Mouse (Mus musculus) 3134 (cell line): ENCODE results near the gene Uts2b.
A peak's percentile ranks its signal among the peaks of the same experiment; 100 is the strongest.
"Not testable (repeated sequence)": the region's sequence is repeated elsewhere in the genome, so short reads cannot be mapped to it uniquely, and the experiment has no call there.

ENCODE experiments used
- DNase-seq: peaks from one replicate; pipeline ENCODE4 v3.0.0-alpha.2; 2011; ENCODE audit warnings: low spot score; ENCODE audit not compliant: insufficient read length; ENCODE audit errors: extremely low read depth

Uts2b gene

DNA sequence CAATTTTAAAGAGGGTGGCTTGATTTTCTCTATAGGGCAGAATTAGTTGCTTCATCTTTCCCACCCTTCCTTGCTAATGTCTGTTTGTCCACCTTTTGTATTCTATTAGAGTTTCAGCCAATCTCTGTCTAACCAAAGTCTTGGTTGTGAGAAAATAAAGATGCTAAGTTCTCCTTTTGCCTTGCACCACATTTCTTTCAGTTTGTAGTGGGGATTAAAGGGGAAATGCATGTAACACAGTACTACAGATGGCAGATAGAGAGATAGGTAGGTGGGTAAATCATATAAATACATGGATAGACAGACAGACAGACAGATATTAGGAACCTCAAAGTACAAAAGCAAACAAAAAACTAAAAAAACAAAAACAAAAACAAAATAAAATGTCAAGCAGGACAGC lies 6.5 kb upstream of the Uts2b start:
- no peak for DNase-seq

- DNase-seq: no peak
Measured at GRCm38 (mm10) chr16:27375318-27375717, 5.3 kb upstream of the Uts2b start.

GRCm38 (mm10) chr16:27374139-27374538 lies 4.1 kb upstream of the Uts2b start:
- DNase-seq: no peak

DNA sequence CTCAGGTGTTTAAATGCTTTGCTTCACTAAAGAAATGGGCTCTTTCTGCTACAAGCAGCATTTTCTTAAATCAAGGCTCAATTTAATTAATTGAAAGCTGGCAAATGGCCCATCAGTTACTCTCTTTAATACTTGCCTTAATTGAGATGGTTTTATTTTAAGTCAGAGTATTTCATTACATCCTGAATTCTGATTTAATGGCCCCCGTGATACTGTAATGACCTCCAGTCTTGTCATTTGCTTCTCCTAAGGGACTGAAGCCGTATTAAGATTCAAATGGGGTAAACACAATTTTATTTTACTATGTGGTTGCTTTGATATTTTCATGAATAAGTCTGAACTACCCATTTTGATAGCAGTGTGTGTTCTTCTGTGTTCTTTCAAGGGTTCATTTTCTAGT lies 661 bp upstream of the Uts2b start:
- no peak for DNase-seq

- no peak for DNase-seq
Measured at GRCm38 (mm10) chr16:27360059-27360458, 10.0 kb downstream of the Uts2b start.

DNA sequence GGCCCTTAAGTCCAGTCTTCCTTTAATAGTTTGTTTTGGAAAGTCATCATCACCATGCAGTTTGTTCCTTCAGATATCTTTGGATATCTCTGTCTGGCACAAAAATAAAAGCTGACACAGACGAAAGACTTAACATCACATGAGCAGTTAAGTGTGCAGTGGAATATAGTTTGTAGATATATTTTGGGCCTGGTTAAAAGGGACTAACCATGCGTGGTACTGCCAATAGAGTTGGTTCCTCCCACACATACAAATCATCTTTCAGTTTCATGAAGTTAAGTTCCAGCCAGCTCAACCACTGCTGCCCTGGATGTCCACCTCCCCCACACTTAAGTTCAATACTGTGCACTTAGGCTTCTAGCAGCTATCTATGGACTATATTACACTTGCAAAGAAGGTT lies 15.6 kb downstream of the Uts2b start:
- no peak for DNase-seq

- no peak for DNase-seq
Measured at GRCm38 (mm10) chr16:27349878-27350532, 20.0 kb downstream of the Uts2b start.

GRCm38 (mm10) chr16:27349235-27349634 lies 20.8 kb downstream of the Uts2b start:
- DNase-seq: peak; percentile 7

DNA sequence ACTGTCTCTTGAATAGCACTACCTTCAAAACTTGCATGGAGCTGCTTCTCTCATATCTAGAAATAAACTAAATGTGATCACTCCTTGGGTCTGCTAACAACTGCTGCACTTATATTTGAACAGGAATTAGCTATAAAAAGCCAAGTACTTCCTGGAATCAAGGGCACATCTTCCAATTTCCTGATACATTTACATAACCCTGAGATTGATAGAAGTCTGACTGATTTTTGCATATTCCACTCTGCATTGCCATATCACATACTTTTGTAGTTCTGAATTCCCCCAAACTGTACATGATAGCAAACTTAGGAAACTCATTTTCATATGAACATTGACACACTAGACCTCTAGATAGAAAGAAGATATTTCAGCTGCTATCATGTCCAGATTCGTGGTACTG lies 21.7 kb downstream of the Uts2b start:
- no peak for DNase-seq

DNA sequence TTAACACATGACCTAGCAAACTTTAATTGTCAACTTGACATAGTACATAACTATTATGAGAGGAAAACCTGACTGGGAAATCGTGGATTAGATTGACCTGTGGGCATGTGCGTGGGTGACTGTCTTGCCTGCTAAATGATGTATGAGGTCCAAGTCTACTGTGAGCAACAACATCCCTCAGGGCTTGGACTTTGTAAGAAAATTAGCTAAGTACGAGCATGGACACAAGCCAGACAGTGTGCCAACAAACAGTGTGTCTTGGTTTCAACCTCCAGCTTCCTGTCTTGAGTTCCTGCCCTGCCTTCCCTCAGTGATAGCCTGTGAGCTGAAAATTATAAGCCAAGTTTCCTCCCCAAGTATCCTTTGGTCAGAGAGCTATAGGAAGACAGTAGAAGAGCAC lies 22.5 kb downstream of the Uts2b start:
- DNase-seq: no peak

DNA sequence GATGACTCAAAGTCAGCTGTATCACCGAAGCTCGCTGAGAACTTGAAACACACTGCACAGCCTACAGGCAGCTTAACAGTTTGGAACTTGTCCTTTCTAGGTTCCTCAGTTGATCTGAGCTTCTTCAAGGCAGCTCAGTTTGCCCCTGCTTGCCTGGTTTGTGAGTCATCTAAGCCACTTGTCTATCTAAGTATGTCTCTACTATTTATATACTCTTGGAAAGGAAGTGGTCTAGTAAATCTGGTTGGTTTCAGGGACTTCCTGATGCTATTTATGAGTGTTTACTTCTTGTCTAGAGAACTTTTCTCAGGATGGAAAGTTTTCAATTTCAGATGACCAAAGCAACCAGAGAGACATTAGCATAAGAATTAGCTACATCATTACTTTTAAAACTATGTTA lies 43.6 kb downstream of the Uts2b start:
- no peak for DNase-seq

GRCm38 (mm10) chr16:27322047-27322446 lies 48.0 kb downstream of the Uts2b start:
- no peak for DNase-seq

DNA sequence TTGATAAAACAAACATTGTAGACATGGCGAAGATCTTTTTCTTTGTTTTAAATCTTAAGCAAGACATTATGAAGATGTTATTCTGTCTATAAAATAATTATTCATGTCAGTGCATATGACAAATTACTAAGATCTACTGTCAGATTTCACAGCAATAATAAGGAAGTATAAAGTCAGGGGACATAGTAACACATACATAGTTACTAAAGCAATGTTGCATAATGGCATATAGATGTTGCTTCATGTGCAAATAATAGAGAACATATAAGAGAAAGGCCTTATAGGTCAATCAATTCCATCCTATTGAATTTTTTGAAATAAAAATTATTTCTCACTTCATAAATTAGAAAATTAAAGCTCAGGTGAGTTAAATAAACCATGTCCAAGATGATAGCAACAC lies 50.9 kb downstream of the Uts2b start:
- no peak for DNase-seq

GRCm38 (mm10) chr16:27307189-27307588 lies 62.9 kb downstream of the Uts2b start, which contains the start of gene Ostn:
Gene Ostn (plus strand): TSS chr16:27307489.
- DNase-seq: not testable (repeated sequence)
